Mouse (Mus musculus): Measurements from ENCODE around the gene Ier3. TPM values are rescaled to one million over a fixed set of nuclear protein-coding genes. Genes with fewer than 3 reads are reported as not detected.

Ier3 gene
- total and polyA plus RNA-seq, 3 experiments, result 15.6 to 37.0 (median 33.1) TPM

GRCm38 (mm10) chr17:35817226-35817625 lies 4.3 kb upstream of the Ier3 start:
- H3K4me3 ChIP-seq, result no peak overlapping the region
- H3K27me3 ChIP-seq (ENCODE audit: control insufficient read depth, insufficient read depth, low read length), result no peaks in the 10 kb centered on the region
- WGBS, result 73% methylated on average over 10 of the region's 10 CpGs
- DNase-seq, result no peak
- H3K4me1 ChIP-seq (ENCODE audit: control insufficient read depth, insufficient read depth, low read length), result peaks cover 25% of the 10 kb centered on the region
- no peaks in the 10 kb centered on the region for H3K79me2 ChIP-seq (replicated peaks; ENCODE audit: control insufficient read depth, insufficient read depth, low read length)
- H3K27ac ChIP-seq, result no peak overlapping the region
- peaks cover 6% of the 10 kb centered on the region for H3K36me3 ChIP-seq (ENCODE audit: control insufficient read depth, insufficient read depth, low read length)
- TF ChIP-seq CTCF (IDR thresholded peaks at IDR 0.05) (no peak), POLR2A (IDR thresholded peaks at IDR 0.05; ENCODE audit: insufficient read depth, low read depth, low read length) (no peak), EP300 (IDR thresholded peaks at IDR 0.05; ENCODE audit: insufficient read depth, low read depth, low read length) (no peak)
- no peak overlapping the region for H3K9ac ChIP-seq (ENCODE audit: low read depth, low read length)
- intact Hi-C loops (cut with DNase I), result no loop called here

- DNase-seq, result no peak
- Histone ChIP-seq H3K27me3 (ENCODE audit: control insufficient read depth, insufficient read depth, low read length) (no peaks in the 10 kb centered on the region), H3K27ac (no peak overlapping the region), H3K4me1 (ENCODE audit: control insufficient read depth, insufficient read depth, low read length) (peaks cover 4% of the 10 kb centered on the region), H3K79me2 (replicated peaks; ENCODE audit: control insufficient read depth, insufficient read depth, low read length) (no peaks in the 10 kb centered on the region), H3K36me3 (ENCODE audit: control insufficient read depth, insufficient read depth, low read length) (no peaks in the 10 kb centered on the region), H3K4me3 (no peak overlapping the region), H3K9ac (ENCODE audit: low read depth, low read length) (no peak overlapping the region)
- 90% methylated on average over 5 of the region's 5 CpGs for WGBS
- intact Hi-C loops (cut with DNase I), result loop anchor here (2.0 to 10.0 kb wide), 2 partner anchors 81 to 225 kb away; partner anchors contain the start of genes Gm6034 and H2-T22
- TF ChIP-seq POLR2A (IDR thresholded peaks at IDR 0.05; ENCODE audit: insufficient read depth, low read depth, low read length) (no peak), CTCF (IDR thresholded peaks at IDR 0.05) (no peak), EP300 (IDR thresholded peaks at IDR 0.05; ENCODE audit: insufficient read depth, low read depth, low read length) (no peak)
Measured at GRCm38 (mm10) chr17:35820111-35820510, 1.4 kb upstream of the Ier3 start.

DNA sequence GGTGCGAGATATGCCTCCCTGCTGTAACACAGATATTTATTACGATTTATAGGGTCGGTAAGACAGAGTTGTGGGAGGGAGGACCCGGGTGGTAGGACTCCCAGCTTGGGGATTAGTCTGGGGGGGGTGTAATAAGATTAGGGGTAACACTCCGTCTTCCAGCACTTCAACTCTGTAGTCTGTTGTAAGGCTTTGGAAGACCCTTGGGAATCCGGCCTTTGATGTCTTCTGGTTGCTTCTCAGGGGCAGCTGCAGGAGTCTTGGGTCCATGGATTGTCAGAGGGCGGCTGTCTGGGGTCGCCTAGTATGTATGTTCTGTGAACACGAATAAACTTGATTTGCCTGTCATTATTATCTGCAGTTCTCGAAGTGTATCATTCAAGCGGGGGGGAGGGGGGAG lies 1.1 kb downstream of the Ier3 start:
- 3% methylated on average over 11 of the region's 11 CpGs for WGBS
- H3K4me3 ChIP-seq, result peak overlapping the region; percentile 78

GRCm38 (mm10) chr17:35822964-35823937 lies 1.8 kb downstream of the Ier3 start, which contains the start of gene Flot1:
Flot1 (plus strand) TSS chr17:35823230.
- peaks cover 3% of the 10 kb centered on the region; the same call in 1 of the 2 replicates for H3K4me1 ChIP-seq (ENCODE audit: control insufficient read depth, insufficient read depth, low read length)
- intact Hi-C loops (cut with DNase I), result loop anchor here (1.0 to 10.0 kb wide), 3 partner anchors 13 to 222 kb away; partner anchors contain the start of genes Gm6034 and H2-T22

More for the DNA sequence above, 1.1 kb downstream of the Ier3 start:
- Histone ChIP-seq H3K36me3 (ENCODE audit: control insufficient read depth, insufficient read depth, low read length) (no peaks in the 10 kb centered on the region), H3K9ac (ENCODE audit: low read depth, low read length) (peak overlapping the region; percentile 90), H3K4me1 (ENCODE audit: control insufficient read depth, insufficient read depth, low read length) (peaks cover 3% of the 10 kb centered on the region; the same call in 1 of the 2 replicates), H3K27me3 (ENCODE audit: control insufficient read depth, insufficient read depth, low read length) (no peaks in the 10 kb centered on the region), H3K79me2 (replicated peaks; ENCODE audit: control insufficient read depth, insufficient read depth, low read length) (no peaks in the 10 kb centered on the region), H3K27ac (peak overlapping the region; percentile 98)
- no peak for DNase-seq
- intact Hi-C loops (cut with DNase I), result loop anchor here (2.0 to 10.0 kb wide), 2 partner anchors 38 to 222 kb away; partner anchors contain the start of genes Gm6034 and H2-T22
- TF ChIP-seq POLR2A (IDR thresholded peaks at IDR 0.05; ENCODE audit: insufficient read depth, low read depth, low read length) (no peak), EP300 (IDR thresholded peaks at IDR 0.05; ENCODE audit: insufficient read depth, low read depth, low read length) (no peak), CTCF (IDR thresholded peaks at IDR 0.05) (no peak)

GRCm38 (mm10) chr17:35824402-35824801 lies 2.9 kb downstream of the Ier3 start:
- Histone ChIP-seq H3K36me3 (ENCODE audit: control insufficient read depth, insufficient read depth, low read length) (no peaks in the 10 kb centered on the region), H3K27ac (no peak overlapping the region; the same call in 1 of the 2 replicates), H3K9ac (ENCODE audit: low read depth, low read length) (no peak overlapping the region), H3K27me3 (ENCODE audit: control insufficient read depth, insufficient read depth, low read length) (no peaks in the 10 kb centered on the region), H3K4me3 (no peak overlapping the region), H3K79me2 (replicated peaks; ENCODE audit: control insufficient read depth, insufficient read depth, low read length) (no peaks in the 10 kb centered on the region), H3K4me1 (ENCODE audit: control insufficient read depth, insufficient read depth, low read length) (peaks cover 3% of the 10 kb centered on the region; the same call in 1 of the 2 replicates)
- WGBS, result 75% methylated on average over 7 of the region's 7 CpGs
- TF ChIP-seq EP300 (IDR thresholded peaks at IDR 0.05; ENCODE audit: insufficient read depth, low read depth, low read length) (no peak), CTCF (IDR thresholded peaks at IDR 0.05) (peak; percentile 57), POLR2A (IDR thresholded peaks at IDR 0.05; ENCODE audit: insufficient read depth, low read depth, low read length) (no peak)
- intact Hi-C loops (cut with DNase I), result loop anchor here (10.0 kb wide), 1 partner anchor 220 kb away; the partner anchor contains the start of genes Gm6034 and H2-T22
- peak in 1 of 2 experiments; percentile 46 for DNase-seq

More at GRCm38 (mm10) chr17:35822964-35823937, 1.8 kb downstream of the Ier3 start, which contains the start of gene Flot1:
- Histone ChIP-seq H3K9ac (ENCODE audit: low read depth, low read length) (peak within 1 kb of the TSS; percentile 90), H3K27ac (peak within 1 kb of the TSS; percentile 98), H3K79me2 (replicated peaks; ENCODE audit: control insufficient read depth, insufficient read depth, low read length) (no peaks in the 10 kb centered on the region), H3K36me3 (ENCODE audit: control insufficient read depth, insufficient read depth, low read length) (no peaks in the 10 kb centered on the region), H3K4me3 (peak within 1 kb of the TSS; percentile 78), H3K27me3 (ENCODE audit: control insufficient read depth, insufficient read depth, low read length) (no peaks in the 10 kb centered on the region)
- TF ChIP-seq CTCF (IDR thresholded peaks at IDR 0.05), result 0 out of 2 replicates have a peak, but pooled peaks have one; percentile 6
- TF ChIP-seq POLR2A (IDR thresholded peaks at IDR 0.05; ENCODE audit: insufficient read depth, low read depth, low read length), result peak; percentile 85
- TF ChIP-seq EP300 (IDR thresholded peaks at IDR 0.05; ENCODE audit: insufficient read depth, low read depth, low read length), result peak; percentile 61; the same call in 1 of the 2 replicates
- DNase-seq, result peak; percentile 89 to 90
- 2% methylated on average over 41 of the region's 47 CpGs for WGBS

Measured in heart, adult 2 months (tissue).